Mouse (Mus musculus) small intestine, adult 2 months (tissue): Measurements from ENCODE around the gene Shbg.
"Not testable (repeated sequence)": the region's sequence is repeated elsewhere in the genome, so short reads cannot be mapped to it uniquely, and the experiment has no call there.

Experiments used
- CTCF ChIP-seq: fragments of 200-500 bp; IDR thresholded peaks from 2 replicates; pipeline ENCODE4 v1.5.1; 2012; ENCODE audit warnings: low read depth, mild to moderate bottlenecking, control low read depth, inconsistent platforms, low read length, moderate library complexity, mixed read lengths; ENCODE audit not compliant: insufficient replicate concordance, insufficient read length; ENCODE audit errors: extremely low read depth
- POLR2A ChIP-seq: fragments of 200-500 bp; IDR thresholded peaks from 2 replicates; pipeline ENCODE4 v1.6.1; 2012; ENCODE audit warnings: low read depth, mild to moderate bottlenecking, control low read depth, inconsistent platforms, low read length, moderate library complexity

DNA sequence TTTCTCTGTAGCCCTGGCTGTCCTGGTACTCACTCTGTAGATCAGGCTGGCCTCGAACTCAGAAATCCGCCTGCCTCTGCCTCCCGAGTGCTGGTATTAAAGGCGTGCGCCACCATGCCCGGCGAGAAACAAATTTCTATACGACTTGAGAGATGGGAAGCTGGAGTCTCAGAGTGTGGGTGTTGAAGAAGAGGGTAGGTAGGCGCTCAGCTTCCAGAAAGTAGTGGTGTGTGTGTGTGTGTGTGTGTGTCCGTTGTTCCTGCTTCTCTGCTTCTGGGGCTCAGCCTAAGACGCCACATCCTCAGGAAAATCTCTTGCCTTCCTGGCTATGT is 3.5 kb downstream of the Shbg start:
- TF ChIP-seq POLR2A, CTCF: not testable (repeated sequence)
